Mouse (Mus musculus): ENCODE results near the gene Hydin.

DNA sequence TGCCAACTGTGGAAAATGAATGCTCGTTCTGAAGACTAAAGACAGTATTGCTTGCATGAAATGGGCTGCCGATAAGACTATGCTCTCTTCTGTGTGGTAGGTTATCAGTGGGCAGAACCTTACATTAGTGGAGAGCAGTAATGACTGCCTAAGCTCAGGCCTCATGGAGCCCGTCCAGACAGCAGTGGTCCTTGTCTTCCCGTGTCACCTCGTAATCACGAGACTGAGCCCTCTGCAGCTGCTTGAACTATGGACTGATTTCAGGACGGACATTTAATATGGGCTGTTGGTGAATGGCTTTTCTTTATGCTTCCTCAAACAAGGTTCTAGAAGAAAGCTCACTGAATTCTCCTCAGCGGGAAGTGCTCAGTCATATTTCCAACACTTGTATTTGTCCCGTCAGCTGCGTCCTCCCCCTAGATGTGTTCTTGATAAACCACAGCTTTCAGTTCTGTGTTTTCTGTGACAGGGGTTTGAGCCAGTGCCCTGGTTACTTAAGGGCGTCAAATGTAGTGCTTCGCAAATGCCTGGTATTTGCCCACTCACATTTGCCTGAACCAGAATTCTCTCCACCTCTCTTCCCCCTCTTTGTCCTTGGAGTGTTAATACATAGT, 73.4 kb downstream of the Hydin start:
- no peak for TF ChIP-seq CTCF (IDR thresholded peaks at IDR 0.05; ENCODE audit: insufficient read depth, low read depth, low read length)
- TF ChIP-seq POLR2A (IDR thresholded peaks at IDR 0.05; ENCODE audit: insufficient read depth, low read depth, low read length) = no peak

Measured in olfactory bulb, adult 2 months (tissue).